Mouse (Mus musculus): ENCODE data around the gene Ppp1cb.

DNA sequence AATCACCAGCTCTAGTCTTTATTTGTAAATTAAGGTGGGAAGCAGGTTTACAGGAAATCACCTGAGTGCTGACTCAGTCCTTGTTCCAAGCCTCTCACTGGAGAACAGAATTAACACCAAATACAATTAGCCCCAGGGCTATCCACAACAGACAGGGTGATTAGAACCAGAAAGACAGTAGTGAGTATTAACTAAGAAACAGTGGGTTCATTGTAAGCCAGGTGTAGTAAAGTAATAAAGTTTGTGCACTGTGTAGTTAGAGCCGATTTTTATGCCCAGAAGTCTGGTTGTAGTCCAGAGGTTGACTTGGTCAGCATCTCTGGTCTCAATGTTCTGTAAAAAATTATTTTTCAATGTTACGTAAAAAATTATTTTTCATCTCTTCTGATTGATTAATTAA, 90.8 kb downstream of the Ppp1cb start:
- TF ChIP-seq CTCF (conservative IDR thresholded peaks at IDR 0.05; ENCODE audit: low read length) (no peak), POU5F1 (IDR thresholded peaks at IDR 0.05; ENCODE audit: borderline replicate concordance, low read length) (no peak), NANOG (IDR thresholded peaks at IDR 0.05; ENCODE audit: borderline replicate concordance, low read length) (no peak)
